Mouse (Mus musculus): Measurements from ENCODE around the gene Rflnb. TPM values are rescaled to one million over a fixed set of nuclear protein-coding genes. Genes with fewer than 3 reads are reported as not detected.

The Rflnb gene
- polyA plus RNA-seq, 1 experiment = 1.0 TPM

DNA sequence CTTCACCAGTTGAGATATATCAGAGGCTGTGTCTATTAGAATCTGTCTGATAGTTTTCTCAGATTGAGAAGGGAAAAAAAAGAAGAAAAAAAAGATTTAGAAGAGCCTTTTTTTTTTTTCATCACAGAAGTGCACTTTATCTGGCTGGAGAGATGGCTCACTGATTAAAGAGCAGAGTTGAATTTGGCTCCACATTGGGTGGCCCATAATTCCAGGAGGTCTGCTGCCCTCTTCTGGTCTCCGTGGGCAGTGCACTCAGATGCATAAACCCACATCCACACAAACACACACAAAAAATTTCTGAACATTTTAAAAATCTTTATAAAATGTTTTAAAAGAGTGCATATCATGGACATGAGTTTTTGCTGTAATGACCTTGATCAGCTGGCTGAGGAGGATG, 53.6 kb downstream of the Rflnb start:
- H3K27me3 ChIP-seq (replicated peaks) = peaks cover 61% of the 10 kb centered on the region
- peaks cover 8% of the 10 kb centered on the region; the same call in 1 of the 2 replicates for H3K9me3 ChIP-seq
- no peak for TF ChIP-seq GATA1 (IDR thresholded peaks at IDR 0.05; ENCODE audit: borderline replicate concordance, low read length)
- TF ChIP-seq FLI1 (IDR thresholded peaks at IDR 0.05; ENCODE audit: low read length) = no peak
- H3K4me3 ChIP-seq (replicated peaks) = no peak overlapping the region
- H3K36me3 ChIP-seq (replicated peaks; ENCODE audit: low read length) = no peaks in the 10 kb centered on the region
- H3K4me1 ChIP-seq = peaks cover 8% of the 10 kb centered on the region

DNA sequence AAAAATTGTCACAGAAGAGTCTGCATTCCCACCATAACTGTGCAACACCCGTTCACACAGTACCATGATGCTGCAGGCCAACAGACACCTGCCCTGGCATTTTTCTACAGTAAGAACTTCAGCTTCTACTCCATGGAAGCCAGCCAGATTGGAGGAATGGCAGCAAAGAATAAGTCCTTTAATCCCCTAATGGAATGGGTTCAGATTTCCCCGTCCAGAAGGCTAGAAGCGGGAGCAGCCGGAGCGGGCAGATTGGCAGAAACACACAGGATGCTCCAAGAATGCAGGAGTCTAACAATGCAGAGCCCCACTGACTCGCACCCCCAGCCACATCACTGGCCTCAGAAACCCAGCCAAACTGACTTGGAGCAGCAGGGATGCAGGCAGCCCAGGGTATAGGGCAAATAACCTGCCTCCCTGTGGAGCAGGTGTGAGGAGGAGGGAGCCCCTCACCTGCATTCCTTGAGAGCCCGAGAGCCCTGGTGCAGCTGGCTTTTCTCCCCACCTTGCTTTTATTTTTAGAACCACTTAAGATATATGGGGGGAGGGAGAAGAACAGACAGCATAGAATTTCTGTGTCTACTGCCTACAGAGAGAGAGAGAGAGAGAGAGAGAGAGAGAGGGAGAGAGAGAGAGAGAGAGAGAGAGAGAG, 54.5 kb downstream of the Rflnb start:
- Histone ChIP-seq H3K27me3 (replicated peaks) (peaks cover 65% of the 10 kb centered on the region), H3K36me3 (replicated peaks; ENCODE audit: low read length) (no peaks in the 10 kb centered on the region), H3K9me3 (peaks cover 8% of the 10 kb centered on the region; the same call in 1 of the 2 replicates), H3K4me1 (peaks cover 8% of the 10 kb centered on the region), H3K4me3 (replicated peaks) (no peak overlapping the region)
- TF ChIP-seq FLI1 (IDR thresholded peaks at IDR 0.05; ENCODE audit: low read length) (no peak), GATA1 (IDR thresholded peaks at IDR 0.05; ENCODE audit: borderline replicate concordance, low read length) (no peak)

DNA sequence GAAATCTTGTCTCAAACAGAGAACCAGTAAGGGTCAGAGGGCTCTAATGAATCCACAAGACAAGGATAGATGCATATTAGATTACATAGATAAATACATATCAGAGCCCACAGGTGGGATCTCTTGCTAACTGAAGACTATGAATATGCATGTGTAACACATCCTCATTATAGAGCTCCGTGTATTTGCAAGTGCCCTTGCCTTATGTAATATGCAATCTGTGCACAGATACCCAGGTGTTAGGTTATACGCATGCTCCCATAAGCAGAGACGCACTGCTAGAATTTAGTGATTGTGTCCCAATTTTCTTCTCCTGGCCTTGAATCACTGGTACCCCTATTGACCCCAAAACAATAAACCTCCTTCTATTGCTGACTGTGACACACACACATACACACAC, 55.4 kb downstream of the Rflnb start:
- Histone ChIP-seq H3K36me3 (replicated peaks; ENCODE audit: low read length) (no peaks in the 10 kb centered on the region), H3K27me3 (replicated peaks) (peaks cover 67% of the 10 kb centered on the region), H3K9me3 (peaks cover 8% of the 10 kb centered on the region; the same call in 1 of the 2 replicates), H3K4me1 (peaks cover 7% of the 10 kb centered on the region), H3K4me3 (replicated peaks) (no peak overlapping the region)
- TF ChIP-seq GATA1 (IDR thresholded peaks at IDR 0.05; ENCODE audit: borderline replicate concordance, low read length) (no peak), FLI1 (IDR thresholded peaks at IDR 0.05; ENCODE audit: low read length) (no peak)

DNA sequence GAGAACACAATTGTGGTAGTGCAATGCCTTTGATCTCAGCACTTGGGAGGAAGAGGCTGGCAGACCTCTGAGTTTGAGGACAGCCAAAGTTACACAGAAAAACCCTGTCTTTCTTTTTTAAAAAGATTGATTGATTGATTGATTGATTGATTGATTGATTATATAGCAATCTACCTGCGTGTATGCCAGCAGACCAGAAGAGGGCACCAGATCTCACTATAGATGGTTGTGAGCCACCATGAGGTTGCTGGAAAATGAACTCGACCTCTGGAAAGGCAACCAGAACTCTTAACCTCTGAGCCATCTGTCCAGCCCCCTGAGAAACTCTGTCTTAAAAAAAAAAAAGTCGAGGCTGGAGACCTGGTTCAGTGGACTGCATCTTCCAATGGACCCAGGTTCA, 57.0 kb downstream of the Rflnb start:
- Histone ChIP-seq H3K9me3 (peaks cover 8% of the 10 kb centered on the region; the same call in 1 of the 2 replicates), H3K36me3 (replicated peaks; ENCODE audit: low read length) (no peaks in the 10 kb centered on the region), H3K27me3 (replicated peaks) (peaks cover 77% of the 10 kb centered on the region), H3K4me3 (replicated peaks) (no peak overlapping the region), H3K4me1 (peaks cover 16% of the 10 kb centered on the region)
- no peak for TF ChIP-seq GATA1 (IDR thresholded peaks at IDR 0.05; ENCODE audit: borderline replicate concordance, low read length)
- no peak for TF ChIP-seq FLI1 (IDR thresholded peaks at IDR 0.05; ENCODE audit: low read length)

Other genes with a start within 250 kb of the Rflnb start
- gene Doc2b, start 231.7 kb downstream of the Rflnb start, polyA plus RNA-seq (2012; ENCODE audit: insufficient read depth, low replicate concordance) = not detected in 2 replicates
- gene Rph3al, start 89.4 kb downstream of the Rflnb start, polyA plus RNA-seq (2012; ENCODE audit: insufficient read depth, low replicate concordance) = 0.25 TPM in 1 of 2 replicates, not detected in the other
- 0.40 TPM in 1 of 2 replicates, not detected in the other for gene 1700016K19Rik, start 27.9 kb downstream of the Rflnb start, polyA plus RNA-seq (2012; ENCODE audit: insufficient read depth, low replicate concordance)
- gene Vps53, start 151.9 kb upstream of the Rflnb start, polyA plus RNA-seq (2012; ENCODE audit: insufficient read depth, low replicate concordance) = 8.8 and 34.4 TPM in 2 replicates
- 3.4 TPM in 1 of 2 replicates, not detected in the other for gene Fam57a, start 151.9 kb upstream of the Rflnb start, polyA plus RNA-seq (2012; ENCODE audit: insufficient read depth, low replicate concordance)
- gene Dbil5, start 189.8 kb upstream of the Rflnb start, polyA plus RNA-seq (2012; ENCODE audit: insufficient read depth, low replicate concordance) = 3.2 TPM in 1 of 2 replicates, not detected in the other
- 1.0 TPM in 1 of 2 replicates, not detected in the other for gene Gemin4, start 189.9 kb upstream of the Rflnb start, polyA plus RNA-seq (2012; ENCODE audit: insufficient read depth, low replicate concordance)
- gene Mrm3, start 215.9 kb upstream of the Rflnb start, polyA plus RNA-seq (2012; ENCODE audit: insufficient read depth, low replicate concordance) = 5.5 TPM in 1 of 2 replicates, not detected in the other
- 3.0 TPM in 1 of 2 replicates, not detected in the other for gene Glod4, start 215.9 kb upstream of the Rflnb start, polyA plus RNA-seq (2012; ENCODE audit: insufficient read depth, low replicate concordance)

Measured in megakaryocyte, embryonic 14.5 days (primary cell).